Mouse (Mus musculus) gastrocnemius, adult 8-10 months (tissue): ENCODE measurements around the gene Dbil5. TPM values are rescaled to one million over a fixed set of nuclear protein-coding genes. Genes with fewer than 3 reads are reported as not detected.

Experiments
- total RNA-seq, 4 experiments: library from RNA; stranded (reverse); gene quantifications; 2 replicates each; pipeline ENCODE4 v1.2.4; 2022

Gene Dbil5
- total RNA-seq, 4 experiments from 2014 or later = not detected

Other genes starting within 250 kb of the Dbil5 start
- not detected for gene 1700016K19Rik, start 217.7 kb upstream of the Dbil5 start, total RNA-seq
- gene Rflnb, start 189.8 kb upstream of the Dbil5 start, total RNA-seq = 10 to 100 TPM in 1 of 4 experiments, 1 to 10 TPM in 3; 7.4 to 13.4 (median 9.2) TPM
- 10 to 100 TPM; 19.6 to 22.5 (median 21.5) TPM for gene Vps53, start 38.0 kb upstream of the Dbil5 start, total RNA-seq
- 1 to 10 TPM in 2 of 4 experiments, under 1 TPM in 2; 0.88 to 2.3 (median 1.1) TPM for gene Fam57a, start 37.9 kb upstream of the Dbil5 start, total RNA-seq
- 1 to 10 TPM; 2.0 to 4.3 (median 3.6) TPM for gene Gemin4, start 56 bp downstream of the Dbil5 start, total RNA-seq
- gene Mrm3, start 26.1 kb downstream of the Dbil5 start, total RNA-seq = 10 to 100 TPM; 12.8 to 14.7 (median 13.1) TPM
- gene Glod4, start 26.1 kb downstream of the Dbil5 start, total RNA-seq = 10 to 100 TPM; 22.0 to 24.5 (median 22.7) TPM
- gene Nxn, start 181.5 kb downstream of the Dbil5 start, total RNA-seq = 10 to 100 TPM; 41.5 to 47.7 (median 43.3) TPM
- 10 to 100 TPM; 31.6 to 45.2 (median 39.6) TPM for gene Timm22, start 189.3 kb downstream of the Dbil5 start, total RNA-seq